Mouse (Mus musculus) liver, embryonic 16.5 days (tissue): Measurements from ENCODE around the gene Ap4s1. TPM values are rescaled to one million over a fixed set of nuclear protein-coding genes. Genes with fewer than 3 reads are reported as not detected.
"Not testable (repeated sequence)": the region's sequence is repeated elsewhere in the genome, so short reads cannot be mapped to it uniquely, and the experiment has no call there.

ENCODE experiments used
- ATAC-seq: fragments of 200-750 bp; cut with Nextera tagmentation; 2 replicates; pipeline ENCODE4 v1.8.0; 2017; ENCODE audit warnings: low read depth, mild to moderate bottlenecking, moderate number of reproducible peaks, moderate library complexity
- H3K27ac ChIP-seq: fragments of 300-500 bp; sonication (generic); 2 replicates; pipeline ENCODE4 v1.5.1; 2014; ENCODE audit warnings: mild to moderate bottlenecking, low read length
- H3K27me3 ChIP-seq: fragments of 300-500 bp; sonication (generic); 2 replicates; pipeline ENCODE4 v1.6.1; 2014; ENCODE audit warnings: low read depth, low read length, mixed read lengths; ENCODE audit not compliant: control insufficient read depth, insufficient read depth
- H3K36me3 ChIP-seq: fragments of 300-500 bp; sonication (generic); 2 replicates; pipeline ENCODE4 v1.6.1; 2014; ENCODE audit warnings: mild to moderate bottlenecking; ENCODE audit not compliant: control insufficient read depth, insufficient read depth
- H3K4me1 ChIP-seq: fragments of 300-500 bp; sonication (generic); 2 replicates; pipeline ENCODE4 v1.6.1; 2014; ENCODE audit warnings: low read depth, low read length, mixed read lengths; ENCODE audit not compliant: control insufficient read depth
- H3K4me2 ChIP-seq: fragments of 300-500 bp; sonication (generic); 2 replicates; pipeline ENCODE4 v1.6.1; 2014; ENCODE audit warnings: low read depth, low read length, mixed read lengths
- H3K4me3 ChIP-seq: fragments of 300-500 bp; sonication (generic); 2 replicates; pipeline ENCODE4 v1.5.1; 2014; ENCODE audit warnings: low read depth, mild to moderate bottlenecking, low read length
- H3K9ac ChIP-seq: fragments of 300-500 bp; sonication (generic); 2 replicates; pipeline ENCODE4 v1.6.1; 2014; ENCODE audit warnings: low read depth, low read length
- H3K9me3 ChIP-seq: fragments of 300-500 bp; sonication (generic); replicated peaks from 2 replicates; pipeline ENCODE4 v1.6.1; 2016; ENCODE audit warnings: low read length; ENCODE audit not compliant: control insufficient read depth
- WGBS: fragments of 180-500 bp; shearing (Covaris S2); extraction: QIAGEN DNeasy Blood & Tissue Kit; methylation state at CpG from one replicate; pipeline ENCODE4 v1.1.7; 2014; ENCODE audit not compliant: insufficient replicate concordance; 5-methylcytosine and 5-hydroxymethylcytosine counted together
- polyA plus RNA-seq: library from polyadenylated mRNA; unstranded; fragments of >200 nt; fragmentation: Nextera tagmentation; extraction: Ambion mirVana; gene quantifications from 2 replicates; pipeline ENCODE4 v1.2.1, GENCODE M21; 2015

The Ap4s1 gene
- 10.7 and 11.1 TPM in 2 replicates for polyA plus RNA-seq

GRCm38 (mm10) chr12:51690893-51691844 lies at the start of gene Ap4s1:
Gene Ap4s1 (plus strand): TSS chr12:51691033.
- Histone ChIP-seq H3K4me2 (peak within 1 kb of the TSS; percentile 66), H3K4me3 (peak within 1 kb of the TSS; percentile 79), H3K9ac (peak within 1 kb of the TSS; percentile 93), H3K27me3 (no peaks in the 10 kb centered on the region), H3K27ac (peak within 1 kb of the TSS; percentile 99), H3K36me3 (no peaks in the 10 kb centered on the region), H3K4me1 (peaks cover 30% of the 10 kb centered on the region), H3K9me3 (no peaks in the 10 kb centered on the region)
- ATAC-seq, result peak; percentile 71
- under 1% methylated on average over 101 of the region's 108 CpGs for WGBS

- H3K4me3 ChIP-seq, result no peak overlapping the region
- WGBS, result 19% methylated on average over 6 of the region's 6 CpGs
Measured at GRCm38 (mm10) chr12:51641871-51642270, 49.0 kb upstream of the Ap4s1 start.

GRCm38 (mm10) chr12:51649401-51649800 lies 41.4 kb upstream of the Ap4s1 start:
- not testable (repeated sequence) for H3K4me1 ChIP-seq, ATAC-seq, H3K27ac ChIP-seq, H3K9me3 ChIP-seq, H3K36me3 ChIP-seq, H3K9ac ChIP-seq, H3K4me2 ChIP-seq, H3K4me3 ChIP-seq, H3K27me3 ChIP-seq

More at GRCm38 (mm10) chr12:51641871-51642270, 49.0 kb upstream of the Ap4s1 start:
- Histone ChIP-seq H3K4me2 (no peak overlapping the region), H3K9ac (no peak overlapping the region), H3K27me3 (no peaks in the 10 kb centered on the region), H3K4me1 (peaks cover 6% of the 10 kb centered on the region), H3K27ac (no peak overlapping the region), H3K9me3 (no peaks in the 10 kb centered on the region), H3K36me3 (peaks cover under 1% of the 10 kb centered on the region; the same call in 1 of the 2 replicates)
- ATAC-seq, result peak; percentile 72

- Histone ChIP-seq H3K27me3 (no peaks in the 10 kb centered on the region), H3K9ac (no peak overlapping the region), H3K4me2 (no peak overlapping the region), H3K9me3 (no peaks in the 10 kb centered on the region), H3K27ac (no peak overlapping the region), H3K4me1 (no peaks in the 10 kb centered on the region), H3K4me3 (no peak overlapping the region), H3K36me3 (peaks cover 3% of the 10 kb centered on the region; the same call in 1 of the 2 replicates)
- WGBS, result 66% methylated on average over 1 of the region's 1 CpGs
- no peak for ATAC-seq
Measured at GRCm38 (mm10) chr12:51655944-51656465, 34.8 kb upstream of the Ap4s1 start.

DNA sequence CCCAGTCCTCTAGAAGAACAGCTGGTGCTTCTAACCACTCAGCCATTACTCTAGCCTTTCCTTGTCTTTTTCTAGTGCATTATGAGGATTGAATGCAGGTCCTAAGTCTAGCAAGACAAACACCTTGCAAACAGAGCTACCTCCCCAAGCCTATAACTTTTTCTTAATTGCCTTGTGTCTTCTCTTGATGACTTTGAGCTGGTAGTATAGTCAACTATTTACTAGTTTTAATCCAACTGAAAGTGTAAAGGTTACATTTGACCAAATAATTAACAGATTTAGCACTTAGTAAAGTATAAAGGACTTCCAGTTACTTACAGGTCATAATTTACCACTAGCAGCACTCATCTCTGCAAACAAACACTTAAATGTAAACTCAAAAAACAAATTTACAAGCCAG lies 27.8 kb upstream of the Ap4s1 start:
- H3K27me3 ChIP-seq, result no peaks in the 10 kb centered on the region
- no peak overlapping the region for H3K4me3 ChIP-seq
- H3K4me2 ChIP-seq, result no peak overlapping the region
- H3K9ac ChIP-seq, result no peak overlapping the region
- H3K9me3 ChIP-seq, result no peaks in the 10 kb centered on the region
- ATAC-seq, result no peak
- no peak overlapping the region for H3K27ac ChIP-seq
- no peaks in the 10 kb centered on the region for H3K36me3 ChIP-seq
- H3K4me1 ChIP-seq, result peaks cover 12% of the 10 kb centered on the region

DNA sequence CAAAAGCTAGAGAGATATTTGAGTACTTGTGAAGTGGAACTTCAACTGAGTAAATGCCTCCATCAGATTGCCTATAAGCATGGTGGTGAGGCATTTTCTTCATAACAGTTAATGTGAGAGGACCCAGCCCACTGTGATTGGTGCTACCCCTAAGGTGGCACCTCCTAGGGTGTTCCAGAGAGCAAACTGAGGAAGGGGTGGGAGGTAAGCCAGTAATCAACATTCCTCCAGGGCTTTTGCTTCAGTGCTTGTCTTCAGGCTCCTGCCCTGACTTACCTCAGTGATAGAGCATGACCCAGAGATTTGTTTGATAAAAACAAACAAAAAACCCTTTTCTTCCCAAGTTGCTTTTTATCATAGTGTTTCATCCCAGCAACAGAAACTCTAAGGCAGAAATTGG lies 26.9 kb upstream of the Ap4s1 start:
- Histone ChIP-seq H3K27ac (no peak overlapping the region), H3K9ac (no peak overlapping the region), H3K27me3 (no peaks in the 10 kb centered on the region), H3K36me3 (no peaks in the 10 kb centered on the region), H3K4me2 (no peak overlapping the region), H3K4me3 (no peak overlapping the region), H3K9me3 (no peaks in the 10 kb centered on the region), H3K4me1 (peaks cover 12% of the 10 kb centered on the region)
- no peak for ATAC-seq

GRCm38 (mm10) chr12:51666708-51667430 lies 24.0 kb upstream of the Ap4s1 start:
- H3K27me3 ChIP-seq, result no peaks in the 10 kb centered on the region

GRCm38 (mm10) chr12:51671231-51671891 lies 19.5 kb upstream of the Ap4s1 start:
- ATAC-seq, result no peak
- 54% methylated on average over 5 of the region's 5 CpGs for WGBS
- Histone ChIP-seq H3K9me3 (no peaks in the 10 kb centered on the region), H3K4me3 (no peak overlapping the region), H3K4me1 (peaks cover 2% of the 10 kb centered on the region), H3K27me3 (no peaks in the 10 kb centered on the region), H3K27ac (no peak overlapping the region), H3K36me3 (no peaks in the 10 kb centered on the region), H3K4me2 (no peak overlapping the region), H3K9ac (no peak overlapping the region)

More at GRCm38 (mm10) chr12:51666708-51667430, 24.0 kb upstream of the Ap4s1 start:
- H3K9ac ChIP-seq, result no peak overlapping the region
- 54% methylated on average over 4 of the region's 4 CpGs for WGBS
- no peak for ATAC-seq
- H3K4me3 ChIP-seq, result no peak overlapping the region
- no peak overlapping the region for H3K4me2 ChIP-seq
- H3K4me1 ChIP-seq, result peaks cover 12% of the 10 kb centered on the region
- no peak overlapping the region for H3K27ac ChIP-seq
- H3K36me3 ChIP-seq, result no peaks in the 10 kb centered on the region
- no peaks in the 10 kb centered on the region for H3K9me3 ChIP-seq
